Mouse (Mus musculus) embryonic facial prominence, embryonic 11.5 days (tissue): ENCODE data around the gene Pla2g2e. TPM values are rescaled to one million over a fixed set of nuclear protein-coding genes. Genes with fewer than 3 reads are reported as not detected.
A peak's percentile ranks its signal among the peaks of the same experiment; 100 is the strongest.
"Not testable (repeated sequence)": the region's sequence is repeated elsewhere in the genome, so short reads cannot be mapped to it uniquely, and the experiment has no call there.

ENCODE experiments used
- ATAC-seq: fragments of 200-750 bp; cut with Nextera tagmentation; replicated peaks from 2 replicates; pipeline ENCODE4 v1.8.0; 2017; ENCODE audit warnings: low read depth; ENCODE audit not compliant: insufficient number of reproducible peaks, low FRiP score, low TSS enrichment
- DNase-seq: peaks from one replicate; pipeline ENCODE4 v3.0.0-alpha.2; 2015; ENCODE audit warnings: low spot score
- H3K27ac ChIP-seq: fragments of 300-500 bp; sonication (generic); replicated peaks from 2 replicates; pipeline ENCODE4 v1.5.1; 2014; ENCODE audit warnings: mild to moderate bottlenecking, low read depth, low read length, control low read depth
- H3K27me3 ChIP-seq: fragments of 300-500 bp; sonication (generic); 2 replicates; pipeline ENCODE4 v1.6.1; 2014; ENCODE audit warnings: mild to moderate bottlenecking, low read length, moderate library complexity, mixed read lengths; ENCODE audit not compliant: control insufficient read depth, insufficient read depth
- H3K36me3 ChIP-seq: fragments of 300-500 bp; sonication (generic); replicated peaks from 2 replicates; pipeline ENCODE4 v1.6.1; 2014; ENCODE audit warnings: low read depth, mild to moderate bottlenecking, low read length, moderate library complexity, mixed read lengths; ENCODE audit not compliant: control insufficient read depth, insufficient read depth
- H3K4me1 ChIP-seq: fragments of 300-500 bp; sonication (generic); 2 replicates; pipeline ENCODE4 v1.6.1; 2014; ENCODE audit warnings: low read length, mixed read lengths; ENCODE audit not compliant: control insufficient read depth, insufficient read depth
- H3K4me2 ChIP-seq: fragments of 300-500 bp; sonication (generic); 2 replicates; pipeline ENCODE4 v1.6.1; 2014; ENCODE audit warnings: low read depth, mild to moderate bottlenecking, control low read depth, low read length, moderate library complexity
- H3K4me3 ChIP-seq: fragments of 300-500 bp; sonication (generic); 2 replicates; pipeline ENCODE4 v1.5.1; 2014; ENCODE audit warnings: low read depth, low read length, control low read depth
- H3K9ac ChIP-seq: fragments of 300-500 bp; sonication (generic); replicated peaks from 2 replicates; pipeline ENCODE4 v1.6.1; 2014; ENCODE audit warnings: mild to moderate bottlenecking, control low read depth, low read length
- H3K9me3 ChIP-seq: fragments of 300-500 bp; sonication (generic); replicated peaks from 2 replicates; pipeline ENCODE4 v1.6.1; 2016; ENCODE audit warnings: mild to moderate bottlenecking, low read length, inconsistent platforms, mixed read lengths; ENCODE audit not compliant: control insufficient read depth
- WGBS: fragments of 180-500 bp; shearing (Covaris S2); extraction: QIAGEN DNeasy Blood & Tissue Kit; methylation state at CpG from one replicate; pipeline ENCODE4 v1.1.7; 2014; 5-methylcytosine and 5-hydroxymethylcytosine counted together
- polyA plus RNA-seq: library from polyadenylated mRNA; unstranded; fragments of >200 nt; fragmentation: Nextera tagmentation; extraction: Ambion mirVana; gene quantifications from 2 replicates; pipeline ENCODE4 v1.2.1, GENCODE M21; 2014

The Pla2g2e gene
- polyA plus RNA-seq, 1 experiment from 2014 or later = not detected

- Histone ChIP-seq H3K27me3 (no peaks in the 10 kb centered on the region), H3K4me1 (no peaks in the 10 kb centered on the region), H3K9me3 (no peaks in the 10 kb centered on the region), H3K27ac (no peak overlapping the region), H3K4me3 (no peak overlapping the region), H3K9ac (no peak overlapping the region), H3K4me2 (no peak overlapping the region), H3K36me3 (no peaks in the 10 kb centered on the region)
- ATAC-seq = no peak
- peak; percentile 88 for DNase-seq
- WGBS = 18% methylated on average over 6 of the region's 6 CpGs
Measured at GRCm38 (mm10) chr4:138884261-138884660, 6.5 kb downstream of the Pla2g2e start.

- Histone ChIP-seq H3K27ac (no peak overlapping the region), H3K36me3 (no peaks in the 10 kb centered on the region), H3K9ac (no peak overlapping the region), H3K27me3 (no peaks in the 10 kb centered on the region), H3K4me1 (no peaks in the 10 kb centered on the region), H3K9me3 (no peaks in the 10 kb centered on the region), H3K4me3 (no peak overlapping the region), H3K4me2 (no peak overlapping the region)
- DNase-seq (no peak), ATAC-seq (no peak)
- 37% methylated on average over 7 of the region's 7 CpGs for WGBS
Measured at GRCm38 (mm10) chr4:138889165-138889564, 11.4 kb downstream of the Pla2g2e start.

GRCm38 (mm10) chr4:138889635-138890034, 11.9 kb downstream of the Pla2g2e start:
- Histone ChIP-seq H3K36me3 (no peaks in the 10 kb centered on the region), H3K4me1 (no peaks in the 10 kb centered on the region), H3K27ac (no peak overlapping the region), H3K27me3 (no peaks in the 10 kb centered on the region), H3K9me3 (no peaks in the 10 kb centered on the region), H3K4me3 (no peak overlapping the region), H3K4me2 (no peak overlapping the region), H3K9ac (no peak overlapping the region)
- DNase-seq (no peak), ATAC-seq (no peak)
- 71% methylated on average over 8 of the region's 8 CpGs for WGBS

- Histone ChIP-seq H3K36me3 (no peaks in the 10 kb centered on the region; the same call in 1 of the 2 replicates), H3K27me3 (no peaks in the 10 kb centered on the region), H3K9me3 (no peaks in the 10 kb centered on the region), H3K4me2 (no peak overlapping the region), H3K27ac (no peak overlapping the region), H3K4me1 (no peaks in the 10 kb centered on the region), H3K4me3 (no peak overlapping the region), H3K9ac (no peak overlapping the region)
- DNase-seq = no peak
- 68% methylated on average over 5 of the region's 6 CpGs for WGBS
- ATAC-seq = 0 out of 2 replicates have a peak, but pooled peaks have one; percentile 48
Measured at GRCm38 (mm10) chr4:138892655-138893054, 14.9 kb downstream of the Pla2g2e start.

GRCm38 (mm10) chr4:138893789-138894188, 16.0 kb downstream of the Pla2g2e start:
- H3K27me3 ChIP-seq, H3K4me3 ChIP-seq, H3K9ac ChIP-seq, H3K4me2 ChIP-seq, ATAC-seq, H3K9me3 ChIP-seq, H3K4me1 ChIP-seq, H3K36me3 ChIP-seq, DNase-seq, H3K27ac ChIP-seq: not testable (repeated sequence)
- WGBS = 88% methylated on average over 11 of the region's 11 CpGs

GRCm38 (mm10) chr4:138899361-138899760, 21.6 kb downstream of the Pla2g2e start:
- Histone ChIP-seq H3K36me3 (peaks cover 4% of the 10 kb centered on the region), H3K4me3 (no peak overlapping the region), H3K27me3 (no peaks in the 10 kb centered on the region), H3K27ac (no peak overlapping the region), H3K9ac (no peak overlapping the region), H3K9me3 (no peaks in the 10 kb centered on the region), H3K4me1 (no peaks in the 10 kb centered on the region), H3K4me2 (no peak overlapping the region)
- no peak for ATAC-seq
- no peak for DNase-seq
- WGBS = 86% methylated on average over 7 of the region's 7 CpGs

- Histone ChIP-seq H3K4me1 (no peaks in the 10 kb centered on the region), H3K27me3 (no peaks in the 10 kb centered on the region), H3K4me2 (no peak overlapping the region), H3K4me3 (no peak overlapping the region), H3K27ac (no peak overlapping the region), H3K9ac (no peak overlapping the region), H3K36me3 (peaks cover 4% of the 10 kb centered on the region), H3K9me3 (no peaks in the 10 kb centered on the region)
- 97% methylated on average over 18 of the region's 18 CpGs for WGBS
- no peak for ATAC-seq
- no peak for DNase-seq
Measured at GRCm38 (mm10) chr4:138905624-138906337, 28.0 kb downstream of the Pla2g2e start.

GRCm38 (mm10) chr4:138913141-138913787, 35.5 kb downstream of the Pla2g2e start:
- DNase-seq = peak; percentile 11
- H3K36me3 ChIP-seq = no peaks in the 10 kb centered on the region; the same call in 1 of the 2 replicates
- peak; percentile 51; the same call in 1 of the 2 replicates for ATAC-seq

More at GRCm38 (mm10) chr4:138913141-138913787, 35.5 kb downstream of the Pla2g2e start:
- Histone ChIP-seq H3K9me3 (no peaks in the 10 kb centered on the region), H3K27ac (no peak overlapping the region), H3K4me3 (peak overlapping the region; percentile 96), H3K4me1 (no peaks in the 10 kb centered on the region; the same call in 1 of the 2 replicates), H3K4me2 (peak overlapping the region; percentile 87), H3K27me3 (no peaks in the 10 kb centered on the region), H3K9ac (peak overlapping the region; percentile 88)
- under 1% methylated on average over 50 of the region's 52 CpGs for WGBS
